Mouse (Mus musculus) cerebellum, adult 9-10 months (tissue): ENCODE data around the gene Bmp10.

Experiments used
- DNase-seq: peaks from one replicate; pipeline ENCODE4 v3.0.0; 2022

Gene Bmp10

GRCm38 (mm10) chr6:87428487-87429044 lies at the start of gene Bmp10:
Bmp10 (plus strand) TSS chr6:87428994.
- DNase-seq: no peak

- no peak for DNase-seq
These were observed 44.7 kb upstream of the Bmp10 start for GRCm38 (mm10) chr6:87383926-87384691.

GRCm38 (mm10) chr6:87384761-87385160 lies 44.0 kb upstream of the Bmp10 start:
- DNase-seq: no peak

DNA sequence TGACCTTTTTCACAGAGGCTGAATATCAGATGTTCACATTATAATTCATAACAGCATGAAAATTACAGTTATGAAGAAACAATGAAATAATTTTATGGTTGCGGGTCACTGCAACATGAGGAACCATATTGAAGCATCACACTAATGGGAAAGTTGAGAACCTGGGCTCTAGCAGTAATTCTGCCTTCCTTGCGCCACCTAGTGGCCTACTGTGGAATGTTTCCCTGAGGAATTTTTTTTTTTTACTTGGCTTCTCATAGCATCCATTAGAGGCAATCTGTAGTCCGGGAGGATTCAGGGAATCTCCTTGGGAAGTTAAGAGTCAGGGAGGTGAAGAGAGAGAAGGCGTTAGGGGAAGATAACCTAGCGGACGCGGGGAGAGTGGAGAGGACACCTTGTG lies 42.6 kb upstream of the Bmp10 start:
- DNase-seq: peak; percentile 51

DNA sequence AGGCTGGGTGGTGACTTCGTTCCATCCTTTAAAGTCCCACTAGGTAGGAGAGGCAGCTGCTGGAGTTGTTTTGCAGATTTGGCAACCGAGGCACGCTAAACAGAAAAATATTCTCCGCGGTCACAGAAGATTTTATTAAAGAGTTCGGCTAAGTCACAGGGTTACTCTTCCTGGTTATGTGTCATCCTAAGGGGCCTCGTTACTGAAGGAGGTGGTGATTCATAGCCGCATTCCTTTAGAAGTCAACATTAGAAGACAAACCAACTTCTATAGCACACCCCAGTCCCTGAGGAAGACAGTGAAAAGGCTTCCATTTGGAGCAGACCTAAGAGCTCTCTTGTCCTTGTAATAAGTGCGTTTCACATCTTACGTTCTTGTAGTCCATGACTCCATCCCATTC lies 42.1 kb upstream of the Bmp10 start:
- DNase-seq: no peak

GRCm38 (mm10) chr6:87388877-87389276 lies 39.9 kb upstream of the Bmp10 start, which contains the start of gene Gkn3:
Gkn3 (minus strand) TSS chr6:87388935.
- no peak for DNase-seq

- no peak for DNase-seq
These were observed 39.3 kb upstream of the Bmp10 start for GRCm38 (mm10) chr6:87389455-87389989.

GRCm38 (mm10) chr6:87393466-87394205 lies 35.2 kb upstream of the Bmp10 start:
- no peak for DNase-seq

GRCm38 (mm10) chr6:87394783-87395182 lies 34.0 kb upstream of the Bmp10 start:
- DNase-seq: no peak

- peak; percentile 47 for DNase-seq
These were observed 29.7 kb upstream of the Bmp10 start for GRCm38 (mm10) chr6:87399137-87399536.

DNA sequence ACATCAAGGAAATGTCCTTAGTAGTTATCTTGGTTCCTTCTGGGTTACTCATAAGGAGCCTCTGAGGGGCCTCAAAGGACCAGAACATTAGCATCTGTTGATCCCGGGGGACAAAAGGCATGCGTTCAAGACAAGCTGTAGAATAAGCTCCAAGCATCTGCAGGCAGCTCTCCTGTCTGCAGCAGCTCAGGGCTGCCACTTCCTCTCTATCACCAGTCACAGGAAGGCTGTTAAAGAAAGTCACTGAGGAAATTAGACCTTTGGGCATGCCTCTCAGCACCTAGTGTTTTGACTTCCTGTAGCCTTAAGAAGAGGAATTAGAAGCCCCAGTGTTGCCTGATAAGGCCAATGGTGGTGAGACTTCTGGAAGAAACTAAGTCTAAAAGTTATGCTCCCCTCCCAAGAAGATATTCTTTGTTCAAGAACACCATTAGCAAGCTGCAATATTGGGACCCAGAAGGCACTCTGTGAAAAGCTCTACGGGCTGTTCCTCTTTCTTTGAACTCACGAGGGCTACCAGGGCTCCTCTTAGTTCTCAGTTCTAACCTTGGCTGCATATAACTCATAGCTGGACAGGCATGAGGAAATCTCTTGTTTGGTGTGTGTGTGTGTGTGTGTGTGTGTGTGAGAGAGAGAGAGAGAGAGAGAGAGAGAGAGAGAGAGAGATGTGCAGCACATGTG lies 28.8 kb upstream of the Bmp10 start:
- no peak for DNase-seq

DNA sequence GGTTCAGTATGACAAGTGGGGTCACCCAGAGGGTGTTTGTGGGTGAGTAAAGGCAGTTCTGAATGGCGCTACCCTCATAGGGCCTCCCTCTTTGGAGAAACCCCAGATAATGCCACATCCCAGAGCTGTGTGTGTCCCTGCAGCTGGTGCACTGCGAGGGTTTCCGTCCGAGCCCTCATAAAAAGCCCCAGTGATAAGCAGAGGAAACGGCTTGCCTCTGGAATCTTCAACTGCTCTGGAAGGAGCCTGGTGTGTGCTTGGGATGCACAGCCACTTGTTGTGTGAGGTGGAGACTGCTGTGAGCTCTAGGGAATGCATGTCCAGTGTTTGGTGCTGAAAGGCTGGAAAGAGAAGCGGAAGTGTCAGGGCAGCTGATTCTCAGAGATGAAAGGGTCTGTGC lies 27.3 kb upstream of the Bmp10 start:
- no peak for DNase-seq

GRCm38 (mm10) chr6:87412011-87412410 lies 16.8 kb upstream of the Bmp10 start:
- no peak for DNase-seq

- no peak for DNase-seq
These were observed 6.5 kb upstream of the Bmp10 start for GRCm38 (mm10) chr6:87422304-87422703.

DNA sequence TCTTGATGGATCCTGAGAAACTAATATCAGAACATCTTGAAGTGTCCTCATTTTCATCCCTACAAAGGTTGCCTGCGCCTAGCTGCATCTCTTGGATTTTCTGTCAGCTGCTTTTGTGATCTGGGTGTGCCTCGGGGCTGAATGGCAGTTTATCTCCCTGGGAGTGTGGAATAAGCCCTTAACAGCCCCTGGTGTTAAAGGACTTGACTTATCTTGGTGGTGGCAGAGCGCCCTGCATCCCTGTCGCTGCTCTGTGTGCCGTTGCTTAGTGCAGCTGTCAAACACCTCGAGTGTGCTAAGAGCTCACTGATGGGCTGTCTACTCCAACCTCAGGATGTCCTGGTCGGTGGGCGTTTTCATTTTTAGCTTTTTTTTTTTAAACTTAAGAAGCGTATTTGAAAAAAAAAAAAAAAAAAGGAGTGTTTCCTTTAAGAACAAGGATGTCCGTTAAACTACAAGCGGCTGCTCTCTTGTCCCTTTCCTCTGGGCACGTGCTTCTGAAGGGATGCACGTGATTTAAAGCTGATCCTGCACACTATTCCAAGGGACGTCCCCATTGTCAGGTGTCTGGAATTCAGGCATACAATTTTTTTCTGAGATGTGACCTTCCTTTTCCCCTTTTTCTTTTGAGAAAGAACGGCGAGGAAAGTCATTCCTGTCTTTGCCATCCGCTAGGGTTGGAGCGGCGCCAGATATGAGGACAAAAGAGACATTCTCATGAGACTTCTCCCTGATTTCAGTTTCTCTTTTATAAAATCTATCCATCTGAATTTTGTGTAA lies 4.6 kb upstream of the Bmp10 start:
- DNase-seq: no peak

DNA sequence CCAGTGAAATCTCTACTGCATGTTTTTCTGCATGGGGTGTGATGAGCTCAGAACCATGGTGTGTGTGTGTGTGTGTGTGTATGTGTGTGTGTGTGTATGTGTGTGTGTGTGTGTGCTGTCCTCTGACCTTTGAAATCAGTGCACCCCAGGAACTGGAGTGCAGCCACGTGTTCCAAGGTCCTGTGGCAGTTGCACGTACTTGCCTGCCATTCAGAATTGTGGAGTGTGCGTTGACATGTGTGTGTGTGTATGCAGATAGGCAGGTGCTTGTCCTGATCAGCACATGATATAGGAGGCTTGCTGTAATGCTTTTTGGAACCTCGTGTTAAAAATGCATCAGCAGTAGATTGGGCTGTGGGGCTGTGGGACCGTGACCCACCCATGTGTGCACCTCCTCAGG lies 1.8 kb upstream of the Bmp10 start:
- DNase-seq: no peak

GRCm38 (mm10) chr6:87427616-87428015 lies 1.2 kb upstream of the Bmp10 start:
- no peak for DNase-seq

DNA sequence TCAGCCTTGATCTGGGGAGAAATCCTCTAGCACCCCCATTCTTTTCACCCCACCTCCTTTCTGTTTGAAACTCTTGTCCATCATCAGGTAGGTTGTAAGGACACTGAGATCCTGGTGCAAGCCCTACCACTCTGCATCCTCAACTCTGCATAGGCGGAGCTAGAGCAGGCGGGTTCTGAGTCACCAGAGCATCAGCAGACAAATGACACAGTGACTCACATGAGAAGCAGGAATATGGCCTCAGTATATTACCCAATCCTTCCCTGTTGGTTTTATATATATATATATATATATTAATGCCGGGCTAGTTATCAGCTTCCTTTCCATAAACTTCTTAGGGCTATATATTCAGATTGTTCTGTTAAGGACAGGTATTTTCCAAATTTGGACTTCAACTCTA lies 7.0 kb downstream of the Bmp10 start:
- no peak for DNase-seq

DNA sequence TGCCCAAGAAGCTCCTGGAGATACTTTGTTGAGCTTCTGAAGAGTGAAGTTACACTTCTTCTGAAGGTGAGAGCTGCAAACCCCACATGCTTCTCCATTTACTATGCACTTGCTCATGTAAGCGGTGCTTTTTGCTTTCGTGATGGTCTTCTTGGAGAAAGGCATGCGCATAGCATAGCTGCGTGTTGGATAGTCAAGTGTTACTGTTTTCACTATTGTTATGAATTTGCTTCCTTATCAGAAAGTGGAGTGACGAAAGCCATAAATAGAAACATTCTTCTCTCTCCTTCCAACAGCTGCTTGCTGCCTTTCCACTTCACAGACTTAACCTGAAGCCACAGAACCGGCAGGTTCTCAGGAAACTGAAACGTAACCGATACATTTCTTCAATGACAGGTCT lies 8.0 kb downstream of the Bmp10 start:
- no peak for DNase-seq

- DNase-seq: no peak
These were observed 14.5 kb downstream of the Bmp10 start for GRCm38 (mm10) chr6:87443253-87443652.

- no peak for DNase-seq
These were observed 16.4 kb downstream of the Bmp10 start for GRCm38 (mm10) chr6:87445222-87445621.

GRCm38 (mm10) chr6:87447217-87447616 lies 18.4 kb downstream of the Bmp10 start:
- DNase-seq: no peak
